Mouse (Mus musculus) limb, embryonic 12.5 days (tissue): Measurements from ENCODE around the gene Myo15b. TPM values are rescaled to one million over a fixed set of nuclear protein-coding genes. Genes with fewer than 3 reads are reported as not detected.

Source experiments
- ATAC-seq: fragments of 200-750 bp; cut with Nextera tagmentation; 2 replicates; pipeline ENCODE4 v1.8.0; 2017; ENCODE audit warnings: low read depth, moderate TSS enrichment; ENCODE audit not compliant: insufficient number of reproducible peaks, insufficient read depth, low FRiP score, low TSS enrichment
- H3K27ac ChIP-seq: fragments of 300-500 bp; sonication (generic); 2 replicates; pipeline ENCODE4 v1.5.1; 2016; ENCODE audit warnings: mild to moderate bottlenecking, moderate library complexity
- H3K27me3 ChIP-seq: fragments of 300-500 bp; sonication (generic); 2 replicates; pipeline ENCODE4 v1.6.1; 2016; ENCODE audit warnings: mild to moderate bottlenecking, moderate library complexity
- H3K36me3 ChIP-seq: fragments of 300-500 bp; sonication (generic); 2 replicates; pipeline ENCODE4 v1.6.1; 2016; ENCODE audit warnings: mild to moderate bottlenecking, moderate library complexity
- H3K4me1 ChIP-seq: fragments of 300-500 bp; sonication (generic); replicated peaks from 2 replicates; pipeline ENCODE4 v1.6.1; 2016
- H3K4me2 ChIP-seq: fragments of 300-500 bp; sonication (generic); 2 replicates; pipeline ENCODE4 v1.6.1; 2016; ENCODE audit warnings: mild to moderate bottlenecking, moderate library complexity
- H3K4me3 ChIP-seq: fragments of 300-500 bp; sonication (generic); replicated peaks from 2 replicates; pipeline ENCODE4 v1.5.1; 2016; ENCODE audit warnings: mild to moderate bottlenecking
- H3K9ac ChIP-seq: fragments of 300-500 bp; sonication (generic); replicated peaks from 2 replicates; pipeline ENCODE4 v1.6.1; 2016; ENCODE audit warnings: mild to moderate bottlenecking, moderate library complexity
- H3K9me3 ChIP-seq: fragments of 300-500 bp; sonication (generic); 2 replicates; pipeline ENCODE4 v1.6.1; 2016; ENCODE audit warnings: mild to moderate bottlenecking, moderate library complexity
- WGBS: fragments of 180-500 bp; shearing (Covaris S2); methylation state at CpG from one replicate; pipeline ENCODE4 v1.1.7; 2016; 5-methylcytosine and 5-hydroxymethylcytosine counted together
- polyA plus RNA-seq: library from polyadenylated mRNA; unstranded; fragments of >200 nt; fragmentation: Nextera tagmentation; extraction: Ambion mirVana; gene quantifications from 2 replicates; pipeline ENCODE4 v1.2.1, GENCODE M21; 2016

The Myo15b gene
- polyA plus RNA-seq, 1 experiment from 2014 or later: not detected

GRCm38 (mm10) chr11:115920110-115920818 lies 62.1 kb downstream of the Myo15b start:
- no peaks in the 10 kb centered on the region for H3K4me1 ChIP-seq

GRCm38 (mm10) chr11:115921986-115922385 lies 63.8 kb downstream of the Myo15b start:
- H3K9ac ChIP-seq: no peak overlapping the region
- no peaks in the 10 kb centered on the region for H3K4me1 ChIP-seq
- H3K9me3 ChIP-seq: no peaks in the 10 kb centered on the region
- H3K36me3 ChIP-seq: peaks cover 49% of the 10 kb centered on the region
- H3K4me3 ChIP-seq: no peak overlapping the region
- 86% methylated on average over 1 of the region's 1 CpGs for WGBS
- no peak overlapping the region for H3K4me2 ChIP-seq
- ATAC-seq: no peak
- H3K27me3 ChIP-seq: no peaks in the 10 kb centered on the region
- H3K27ac ChIP-seq: no peak overlapping the region

More at GRCm38 (mm10) chr11:115920110-115920818, 62.1 kb downstream of the Myo15b start:
- peaks cover 56% of the 10 kb centered on the region for H3K36me3 ChIP-seq
- no peaks in the 10 kb centered on the region for H3K9me3 ChIP-seq
- H3K27ac ChIP-seq: no peak overlapping the region
- H3K27me3 ChIP-seq: no peaks in the 10 kb centered on the region
- H3K9ac ChIP-seq: no peak overlapping the region
- no peak overlapping the region for H3K4me2 ChIP-seq
- H3K4me3 ChIP-seq: no peak overlapping the region
- WGBS: 49% methylated on average over 6 of the region's 6 CpGs
- no peak for ATAC-seq

GRCm38 (mm10) chr11:115929031-115929430 lies 70.8 kb downstream of the Myo15b start:
- H3K4me3 ChIP-seq: no peak overlapping the region
- H3K9me3 ChIP-seq: no peaks in the 10 kb centered on the region
- no peak overlapping the region for H3K9ac ChIP-seq
- 92% methylated on average over 8 of the region's 8 CpGs for WGBS
- peaks cover 40% of the 10 kb centered on the region for H3K36me3 ChIP-seq
- H3K27ac ChIP-seq: no peak overlapping the region
- no peak overlapping the region for H3K4me2 ChIP-seq
- H3K4me1 ChIP-seq: peaks cover 10% of the 10 kb centered on the region
- ATAC-seq: no peak
- H3K27me3 ChIP-seq: no peaks in the 10 kb centered on the region

- WGBS: 71% methylated on average over 3 of the region's 3 CpGs
- Histone ChIP-seq H3K27me3 (no peaks in the 10 kb centered on the region), H3K4me2 (no peak overlapping the region), H3K9ac (no peak overlapping the region), H3K4me3 (no peak overlapping the region), H3K36me3 (peaks cover 34% of the 10 kb centered on the region), H3K27ac (no peak overlapping the region), H3K9me3 (no peaks in the 10 kb centered on the region), H3K4me1 (peaks cover 18% of the 10 kb centered on the region)
- no peak for ATAC-seq
Observed at GRCm38 (mm10) chr11:115929818-115930217, 71.6 kb downstream of the Myo15b start.

GRCm38 (mm10) chr11:115931235-115931634 lies 73.0 kb downstream of the Myo15b start:
- Histone ChIP-seq H3K9ac (no peak overlapping the region), H3K4me2 (no peak overlapping the region), H3K4me1 (peaks cover 19% of the 10 kb centered on the region), H3K9me3 (no peaks in the 10 kb centered on the region), H3K36me3 (peaks cover 41% of the 10 kb centered on the region), H3K27ac (no peak overlapping the region), H3K27me3 (no peaks in the 10 kb centered on the region), H3K4me3 (no peak overlapping the region)
- 71% methylated on average over 3 of the region's 3 CpGs for WGBS
- ATAC-seq: no peak

- WGBS: under 1% methylated on average over 28 of the region's 28 CpGs
- Histone ChIP-seq H3K4me1 (peaks cover 19% of the 10 kb centered on the region), H3K27ac (0 out of 2 replicates have a peak within 1 kb of the TSS, but pooled peaks have one; percentile 26), H3K4me2 (peak within 1 kb of the TSS; percentile 84), H3K27me3 (no peaks in the 10 kb centered on the region), H3K36me3 (peaks cover 44% of the 10 kb centered on the region), H3K9me3 (no peaks in the 10 kb centered on the region), H3K9ac (peak within 1 kb of the TSS; percentile 88), H3K4me3 (peak within 1 kb of the TSS; percentile 91)
- ATAC-seq: peak; percentile 90
Observed at GRCm38 (mm10) chr11:115933108-115933746, 75.0 kb downstream of the Myo15b start, which contains the start of the genes Sap30bp and Recql5. Gene Sap30bp (plus strand): TSS chr11:115933282. Gene Recql5 (minus strand): TSS chr11:115933477.

GRCm38 (mm10) chr11:115933747-115934110 lies 75.5 kb downstream of the Myo15b start:
- H3K4me2 ChIP-seq: peak overlapping the region; percentile 77
- ATAC-seq: 0 out of 2 replicates have a peak, but pooled peaks have one; percentile 10
- 1% methylated on average over 16 of the region's 16 CpGs for WGBS
- H3K27me3 ChIP-seq: no peaks in the 10 kb centered on the region
- peaks cover 19% of the 10 kb centered on the region for H3K4me1 ChIP-seq
- H3K4me3 ChIP-seq: peak overlapping the region; percentile 91
- peak overlapping the region; percentile 88 for H3K9ac ChIP-seq
- no peaks in the 10 kb centered on the region for H3K9me3 ChIP-seq
- 0 out of 2 replicates have a peak overlapping the region, but pooled peaks have one; percentile 26 for H3K27ac ChIP-seq
- H3K36me3 ChIP-seq: peaks cover 42% of the 10 kb centered on the region

GRCm38 (mm10) chr11:115939690-115940329 lies 81.6 kb downstream of the Myo15b start:
- peaks cover 93% of the 10 kb centered on the region for H3K36me3 ChIP-seq
- no peak overlapping the region for H3K4me3 ChIP-seq
- no peak overlapping the region for H3K27ac ChIP-seq
- H3K27me3 ChIP-seq: no peaks in the 10 kb centered on the region
- ATAC-seq: no peak
- H3K9ac ChIP-seq: no peak overlapping the region
- H3K9me3 ChIP-seq: no peaks in the 10 kb centered on the region
- no peak overlapping the region for H3K4me2 ChIP-seq
- H3K4me1 ChIP-seq: peaks cover 1% of the 10 kb centered on the region
- WGBS: 48% methylated on average over 6 of the region's 6 CpGs

GRCm38 (mm10) chr11:115941980-115942379 lies 83.8 kb downstream of the Myo15b start:
- H3K27me3 ChIP-seq: no peaks in the 10 kb centered on the region
- H3K9me3 ChIP-seq: no peaks in the 10 kb centered on the region
- H3K4me2 ChIP-seq: no peak overlapping the region
- H3K4me1 ChIP-seq: no peaks in the 10 kb centered on the region
- H3K36me3 ChIP-seq: peaks cover 94% of the 10 kb centered on the region
- H3K4me3 ChIP-seq: no peak overlapping the region
- no peak overlapping the region for H3K27ac ChIP-seq
- ATAC-seq: no peak
- 86% methylated on average over 7 of the region's 7 CpGs for WGBS
- no peak overlapping the region for H3K9ac ChIP-seq
